Mouse (Mus musculus) thymus, postnatal 10 days (tissue): ENCODE data around the gene Mboat7.
"Not testable (repeated sequence)": the region's sequence is repeated elsewhere in the genome, so short reads cannot be mapped to it uniquely, and the experiment has no call there.

Source experiments
- DNase-seq, 2 experiments: peaks; one replicate each; pipeline ENCODE4 v3.0.0; 2021; ENCODE audit warnings: low spot score in 2 of 2

Mboat7 gene

DNA sequence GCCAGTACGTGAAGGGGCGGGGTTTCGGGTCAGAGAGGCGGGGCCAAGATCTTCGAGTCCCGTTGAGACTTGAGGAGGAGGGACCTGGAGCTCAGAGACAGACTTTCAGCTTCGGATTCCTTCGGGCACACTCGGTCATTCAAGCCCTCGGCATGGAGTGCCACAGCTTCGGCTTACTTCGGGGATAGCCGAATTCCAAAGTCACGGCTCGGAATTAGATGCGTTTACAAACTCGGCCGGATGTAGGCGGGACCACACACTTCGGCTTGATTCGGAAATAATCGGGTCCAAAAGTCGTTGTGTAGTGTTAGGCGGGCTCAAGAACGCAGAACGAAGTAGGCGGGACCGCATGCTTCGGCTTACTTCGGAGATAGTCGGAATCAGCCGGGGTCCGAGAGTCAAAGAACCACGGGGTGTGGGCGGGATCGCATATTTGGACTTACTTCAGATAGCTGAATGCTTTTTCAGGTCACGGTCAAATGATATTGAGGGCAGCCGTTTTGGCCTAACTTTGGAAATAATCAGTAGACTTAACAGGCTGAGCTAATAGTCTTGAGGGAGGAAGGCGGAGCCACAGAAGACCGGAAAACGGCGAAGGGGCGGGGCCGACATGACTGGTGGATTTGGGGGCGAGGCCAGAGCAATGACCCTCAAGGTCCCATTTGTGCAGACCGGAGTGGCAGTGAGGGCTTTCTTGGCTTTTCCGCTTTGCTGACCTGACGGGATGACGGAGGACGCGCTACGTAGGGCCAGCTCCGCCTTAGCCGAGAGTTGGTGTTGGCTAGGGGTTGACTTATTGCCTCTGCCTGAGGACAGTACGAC lies at the start of gene Mboat7:
TSS of gene Mboat7 (minus strand) at position 537 of the 822 bp plus-strand sequence.
- DNase-seq: peak; percentile 96 to 99

DNA sequence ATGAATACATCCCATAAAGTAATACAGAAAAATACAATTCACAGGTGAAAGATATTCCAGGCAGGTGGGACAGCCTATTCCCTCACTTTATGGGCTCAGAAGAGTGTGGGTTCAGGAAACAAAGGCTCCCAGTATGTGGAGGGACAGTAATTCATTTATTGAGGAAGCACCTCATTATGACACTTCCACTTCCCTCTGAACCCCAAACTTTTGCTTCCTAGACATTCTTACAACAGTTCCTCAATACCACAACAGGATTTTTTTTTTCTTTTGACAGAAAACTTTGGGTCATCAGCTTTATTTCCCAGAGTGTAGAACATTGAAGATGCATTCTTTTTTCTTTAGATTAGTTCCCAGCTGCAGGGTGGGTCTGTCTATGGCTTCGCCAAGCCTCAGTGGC lies 39.4 kb upstream of the Mboat7 start:
- not testable (repeated sequence) for DNase-seq

DNA sequence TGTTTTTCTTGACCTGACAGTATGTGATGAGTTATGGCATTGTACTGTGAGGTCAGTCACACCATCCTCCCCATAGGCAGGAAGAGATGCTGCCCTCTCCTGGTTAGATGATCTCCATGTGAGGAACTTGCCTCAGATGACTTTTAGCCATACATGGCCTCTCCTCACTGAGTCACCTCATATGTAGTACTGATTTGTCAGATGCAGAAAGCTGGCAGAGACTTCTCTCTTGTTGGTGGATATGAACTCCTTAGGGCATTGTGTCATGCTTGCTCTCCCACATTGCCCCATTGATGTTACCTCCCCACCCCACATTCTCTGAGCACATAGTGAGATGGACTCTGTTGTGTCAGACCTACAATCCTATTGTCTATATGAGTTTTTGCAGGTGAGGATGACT lies 32.1 kb upstream of the Mboat7 start:
- not testable (repeated sequence) for DNase-seq

DNA sequence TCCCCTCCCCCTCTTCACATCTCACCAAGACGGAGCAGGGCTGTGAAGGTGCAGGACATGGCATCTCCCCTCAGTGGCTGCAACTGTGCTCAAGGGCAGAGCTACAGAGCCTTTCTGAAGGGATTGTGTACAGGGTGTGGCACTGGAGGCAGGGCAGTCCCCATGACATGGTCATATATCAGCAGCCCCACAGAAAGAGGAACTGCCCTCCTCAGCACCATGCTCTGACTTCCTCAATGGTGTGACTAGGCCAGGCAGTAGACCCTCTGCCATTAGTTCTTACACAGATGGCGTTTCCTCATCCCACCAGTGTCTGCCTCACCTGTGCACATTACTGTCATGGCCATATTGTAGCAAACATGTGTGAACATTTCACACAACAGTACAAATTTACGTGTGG lies 26.9 kb upstream of the Mboat7 start, which contains the start of gene Pirb:
TSS of gene Pirb (minus strand) at position 124 of the 400 bp plus-strand sequence.
- DNase-seq: not testable (repeated sequence)

DNA sequence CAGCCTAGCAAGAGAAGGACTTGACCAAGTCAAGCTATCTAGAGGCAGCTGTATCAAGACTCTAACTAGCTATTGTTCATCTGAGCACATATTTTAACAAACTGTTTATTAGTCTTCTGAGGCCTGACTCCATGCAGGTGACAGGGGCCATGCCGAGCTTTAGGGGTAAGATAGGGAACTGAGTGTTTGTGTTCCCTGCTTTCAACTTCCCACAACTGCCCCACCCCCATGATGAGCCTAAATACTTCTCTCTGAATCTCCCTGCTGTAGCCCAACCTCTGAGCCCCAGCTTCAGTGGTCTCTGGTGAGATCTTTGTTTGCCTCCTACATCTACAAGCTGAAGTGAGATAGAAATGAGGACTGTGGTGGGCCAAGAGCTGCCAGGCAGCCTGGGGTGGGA lies 21.9 kb upstream of the Mboat7 start:
- no peak for DNase-seq

DNA sequence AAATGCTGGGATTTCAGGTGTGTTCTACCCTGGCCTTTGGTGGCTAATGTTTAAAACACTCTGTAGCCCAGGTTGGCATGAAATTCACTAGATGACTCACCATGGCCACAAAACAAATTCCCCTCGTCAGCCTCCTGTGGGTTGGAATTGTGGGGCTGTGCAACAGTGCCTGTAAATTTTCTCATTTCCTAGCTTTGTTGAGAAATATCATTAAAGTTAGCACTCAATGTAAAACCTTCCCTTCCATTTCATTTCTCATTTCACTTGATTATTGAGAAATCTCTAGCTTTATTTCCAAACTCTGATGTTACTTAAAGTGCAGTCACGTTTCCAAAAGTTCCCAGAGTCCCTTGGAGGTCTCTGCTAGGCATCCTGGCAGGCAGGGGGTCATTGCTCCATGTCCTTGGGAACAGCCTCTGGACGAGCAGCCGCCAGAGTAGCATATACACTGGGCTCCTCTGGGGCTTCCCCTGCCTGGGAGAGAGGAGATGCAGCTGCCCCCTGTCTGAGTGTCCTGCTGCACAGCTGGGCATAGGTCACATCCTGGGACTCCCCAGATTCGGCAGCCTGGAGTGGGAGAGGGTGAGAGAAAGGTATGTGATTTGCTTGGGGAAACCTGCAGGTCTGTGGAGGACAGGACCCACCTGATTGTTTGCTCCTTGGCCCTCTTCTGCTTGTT lies 19.1 kb upstream of the Mboat7 start:
- no peak for DNase-seq

DNA sequence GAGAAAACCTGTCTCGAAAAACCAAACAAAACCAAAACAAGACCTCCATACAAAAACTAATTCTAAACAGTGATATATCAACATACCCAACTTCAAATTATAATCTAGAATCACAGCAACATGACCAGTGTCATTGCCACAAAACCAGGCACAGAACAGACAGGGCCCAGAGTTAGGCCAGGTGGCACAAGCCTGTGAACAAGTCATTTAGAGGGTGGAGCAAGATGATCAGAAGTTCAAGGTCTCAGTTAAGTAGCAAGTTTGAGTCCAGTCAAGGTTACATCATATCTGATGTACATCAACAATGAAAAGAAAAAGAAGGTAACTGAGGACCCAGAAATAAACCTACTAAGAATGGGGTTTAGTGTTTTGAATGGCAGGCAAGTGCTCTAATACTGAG lies 15.7 kb upstream of the Mboat7 start:
- no peak for DNase-seq

DNA sequence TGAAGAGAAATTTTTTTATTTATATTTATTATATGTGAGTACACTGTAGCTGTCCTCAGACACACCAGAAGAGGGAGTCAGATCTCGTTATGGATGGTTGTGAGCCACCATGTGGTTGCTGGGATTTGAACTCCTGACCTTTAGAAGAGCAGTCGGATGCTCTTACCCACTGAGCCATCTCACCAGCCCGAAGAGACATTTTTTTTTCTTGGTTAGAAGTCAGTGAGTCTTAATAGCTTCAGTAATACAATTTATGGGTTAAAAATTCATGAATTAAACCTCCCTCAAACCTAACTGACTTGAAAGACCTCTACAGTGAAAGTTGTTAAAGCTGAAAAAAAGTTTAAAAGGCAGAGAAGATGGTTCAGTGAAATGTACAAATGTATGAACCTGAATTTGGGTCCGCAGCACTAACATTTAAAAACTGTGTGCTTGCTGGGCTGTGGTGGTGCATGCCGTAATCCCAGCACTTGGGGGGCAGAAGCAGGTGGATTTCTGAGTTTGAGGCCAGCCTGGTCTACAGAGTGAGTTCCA lies 15.2 kb upstream of the Mboat7 start:
- not testable (repeated sequence) for DNase-seq

DNA sequence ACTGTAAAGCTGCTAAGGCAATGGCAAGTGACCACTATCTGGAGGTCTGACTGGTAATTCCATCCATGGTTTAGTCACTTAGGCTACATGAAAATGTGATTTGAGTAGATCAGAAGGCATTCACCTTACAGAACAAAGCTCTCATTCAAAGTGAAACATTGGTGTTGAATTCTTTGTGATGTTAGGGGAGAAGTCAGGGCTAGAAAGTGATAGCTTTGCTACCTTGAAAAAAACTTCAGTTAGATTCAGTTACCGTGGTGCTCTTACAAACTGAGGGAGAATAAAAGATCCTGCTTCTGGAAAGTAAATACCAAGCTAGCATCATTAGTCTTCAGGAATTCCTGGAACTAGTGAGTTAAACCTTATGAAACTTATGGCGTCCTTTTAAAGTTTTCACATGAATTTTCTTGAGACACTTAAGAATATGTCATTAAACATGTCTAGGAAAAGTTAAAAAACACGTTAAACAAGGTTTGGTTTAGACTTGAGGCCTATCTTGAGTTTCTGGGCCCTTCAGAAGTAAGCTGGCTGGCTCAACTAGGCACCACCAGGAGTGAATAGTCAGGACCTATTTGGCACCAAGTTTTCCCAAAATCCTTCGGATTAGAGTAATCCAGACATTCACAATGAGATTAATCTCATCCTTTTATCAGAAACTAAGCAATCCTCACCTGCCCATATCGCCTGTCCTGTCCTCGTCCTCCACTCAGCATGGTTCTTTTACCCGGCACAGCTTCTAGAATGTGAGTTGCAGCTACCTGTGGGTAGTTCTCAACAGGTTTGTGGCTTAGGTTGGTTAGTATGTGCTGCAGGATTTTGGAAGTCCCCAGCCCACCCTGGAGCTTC lies 14.5 kb upstream of the Mboat7 start:
- no peak for DNase-seq

DNA sequence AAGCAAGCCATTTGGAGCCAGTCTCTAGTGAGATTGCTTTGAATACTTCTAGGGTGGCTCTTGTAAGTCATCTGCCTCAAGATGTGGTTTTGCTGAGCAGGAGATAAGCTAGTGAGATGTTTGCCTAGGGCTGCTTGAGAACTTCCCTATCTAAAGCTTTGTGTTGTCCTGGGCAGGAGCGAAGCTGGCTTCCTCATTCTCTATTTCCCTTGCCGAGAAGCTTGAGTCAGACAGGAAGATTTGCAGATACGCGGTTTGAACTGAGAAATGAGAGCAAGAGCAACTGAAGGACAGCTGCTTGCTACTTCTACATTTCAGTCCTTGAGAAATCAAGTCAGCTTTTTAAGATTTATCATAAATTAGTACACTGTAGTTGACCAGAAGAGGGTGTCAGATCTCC lies 13.7 kb upstream of the Mboat7 start:
- DNase-seq: no peak

DNA sequence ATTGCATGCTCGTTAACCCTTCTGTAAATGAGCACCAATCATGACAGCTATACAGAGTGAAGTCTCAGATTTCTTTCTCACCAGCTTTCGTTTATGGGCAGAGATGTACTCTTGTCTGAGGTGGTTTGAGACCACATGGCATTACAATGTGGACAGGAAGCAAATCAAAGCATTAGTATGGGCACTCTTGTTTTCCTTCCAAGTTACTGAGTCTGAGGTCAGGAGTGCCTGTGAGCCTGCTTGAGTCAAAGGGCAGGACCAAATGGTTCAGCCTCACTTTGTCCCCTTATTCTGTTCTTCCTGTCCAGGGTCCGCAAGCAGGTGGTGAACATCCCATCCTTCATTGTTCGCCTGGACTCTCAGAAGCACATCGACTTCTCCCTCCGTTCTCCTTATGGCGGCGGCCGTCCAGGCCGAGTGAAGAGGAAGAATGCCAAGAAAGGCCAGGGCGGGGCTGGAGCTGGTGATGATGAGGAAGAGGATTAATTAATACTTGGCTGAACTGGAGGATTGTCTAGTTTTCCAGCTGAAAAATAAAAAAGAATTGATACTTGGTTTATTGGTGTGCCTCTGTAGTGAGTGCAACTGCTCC lies 13.1 kb upstream of the Mboat7 start:
- no peak for DNase-seq

DNA sequence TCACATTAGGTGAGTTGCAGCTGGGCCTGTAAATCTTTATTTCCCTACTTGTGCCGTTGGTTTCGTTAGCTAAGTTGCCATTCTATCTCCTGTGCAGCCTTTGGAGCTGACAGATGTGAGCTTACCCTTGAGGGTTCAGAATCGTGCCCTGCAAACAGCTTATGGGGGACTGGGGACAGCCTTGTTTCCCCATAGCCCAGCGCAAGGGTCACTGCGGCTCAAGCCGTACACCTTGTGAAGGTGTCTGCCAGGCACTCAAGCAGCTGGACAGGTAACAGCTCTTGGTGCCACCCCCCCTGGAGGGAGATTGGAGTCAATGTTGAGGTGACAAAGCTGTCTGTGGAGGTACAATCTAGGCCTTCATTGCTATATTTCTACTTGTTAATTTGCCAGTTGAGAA lies 12.6 kb upstream of the Mboat7 start:
- no peak for DNase-seq

DNA sequence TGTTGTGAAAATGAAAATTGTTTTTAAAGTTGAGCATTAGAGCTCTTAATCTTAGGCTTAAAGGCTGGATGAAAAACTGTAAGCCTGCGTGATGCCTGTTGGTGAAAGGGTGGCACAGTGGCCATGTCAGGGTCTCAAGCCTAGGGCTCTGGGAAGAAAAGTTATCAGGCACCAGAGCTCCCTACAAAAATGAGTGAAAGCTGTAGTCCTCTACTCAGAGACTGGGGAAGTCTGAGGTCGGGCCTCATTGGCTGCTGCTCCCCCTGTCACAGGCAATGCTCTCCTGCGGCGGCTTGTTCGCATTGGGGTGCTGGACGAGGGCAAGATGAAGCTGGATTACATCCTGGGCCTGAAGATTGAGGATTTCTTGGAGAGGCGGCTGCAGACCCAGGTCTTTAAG lies 12.1 kb upstream of the Mboat7 start:
- DNase-seq: not testable (repeated sequence)

DNA sequence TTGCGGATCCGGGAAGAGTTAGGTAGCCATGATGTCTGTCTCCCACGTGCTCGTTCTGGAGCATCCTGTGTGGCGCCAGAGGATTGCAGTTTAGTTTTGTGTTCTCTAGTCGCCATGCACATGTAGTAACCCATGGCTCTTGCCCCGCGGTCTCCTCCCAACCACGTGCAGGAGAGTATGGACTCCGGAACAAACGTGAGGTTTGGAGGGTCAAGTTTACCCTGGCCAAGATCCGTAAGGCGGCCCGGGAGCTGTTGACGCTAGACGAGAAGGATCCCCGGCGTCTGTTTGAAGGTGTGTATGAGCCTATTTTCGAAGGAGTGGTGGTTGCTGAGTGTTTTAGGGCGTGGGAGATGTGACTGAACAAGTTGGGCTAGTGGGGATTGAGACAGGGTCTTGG lies 11.2 kb upstream of the Mboat7 start:
- DNase-seq: no peak

DNA sequence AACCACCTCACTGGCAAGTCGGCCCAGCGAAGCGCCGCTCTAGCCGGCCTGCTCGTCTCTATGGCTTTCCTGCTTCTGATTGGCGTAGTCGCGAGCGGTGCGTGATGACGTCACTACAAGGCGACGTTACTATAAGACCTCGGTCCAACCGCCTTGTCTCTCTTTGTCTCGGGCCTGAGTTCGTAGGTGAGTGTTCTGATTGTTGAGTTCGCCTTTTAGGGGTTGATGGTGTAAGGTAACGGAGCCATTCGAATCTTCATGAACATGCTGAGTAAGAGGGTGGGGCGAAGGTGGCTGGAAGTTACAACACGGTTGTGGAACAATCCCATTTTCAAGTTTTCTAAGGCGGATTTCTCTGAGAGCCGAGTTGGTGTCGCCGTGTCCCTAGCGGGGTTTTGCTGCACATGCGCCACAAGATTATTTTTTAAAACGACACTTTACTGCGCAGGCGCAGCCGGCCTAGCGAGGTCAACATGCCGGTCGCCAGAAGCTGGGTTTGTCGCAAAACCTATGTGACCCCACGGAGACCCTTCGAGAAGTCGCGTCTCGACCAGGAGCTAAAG lies 10.6 kb upstream of the Mboat7 start, which contains the start of gene Rps9:
TSS of gene Rps9 (plus strand) at position 115 of the 563 bp plus-strand sequence.
- DNase-seq: peak; percentile 94 to 96

DNA sequence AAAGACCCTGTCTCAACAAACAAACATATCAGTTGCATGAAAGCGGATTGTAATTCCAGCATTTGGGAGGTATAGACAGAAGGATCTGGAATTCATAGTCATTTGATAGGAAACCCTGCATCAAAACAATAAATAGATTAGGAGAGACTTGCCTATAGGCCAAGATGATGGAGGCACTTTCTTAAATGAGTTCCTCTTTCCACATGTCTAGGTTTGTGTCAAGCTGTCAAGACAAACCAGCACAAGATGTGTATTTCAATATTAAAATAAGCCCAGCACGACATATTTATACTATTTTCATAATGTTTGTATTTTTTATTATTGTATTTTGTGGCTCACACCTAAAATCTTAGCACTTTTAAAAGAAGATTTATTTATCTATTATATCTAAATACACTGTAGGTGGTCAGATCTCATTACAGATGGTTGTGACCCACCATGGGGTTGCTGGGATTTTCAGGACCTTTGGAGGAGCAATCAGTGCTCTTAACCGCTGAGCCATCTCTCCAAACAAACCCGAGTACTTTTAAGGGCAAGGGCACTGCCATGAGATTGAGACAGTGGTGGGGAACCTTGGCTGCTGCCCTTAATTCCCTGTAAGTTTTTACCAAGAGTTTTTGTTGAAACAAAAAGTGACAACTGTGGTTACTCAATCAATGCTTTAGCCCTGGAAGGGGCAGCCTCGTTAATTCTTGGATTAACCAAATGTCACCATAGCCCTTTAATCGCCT lies 10.0 kb upstream of the Mboat7 start:
- no peak for DNase-seq

DNA sequence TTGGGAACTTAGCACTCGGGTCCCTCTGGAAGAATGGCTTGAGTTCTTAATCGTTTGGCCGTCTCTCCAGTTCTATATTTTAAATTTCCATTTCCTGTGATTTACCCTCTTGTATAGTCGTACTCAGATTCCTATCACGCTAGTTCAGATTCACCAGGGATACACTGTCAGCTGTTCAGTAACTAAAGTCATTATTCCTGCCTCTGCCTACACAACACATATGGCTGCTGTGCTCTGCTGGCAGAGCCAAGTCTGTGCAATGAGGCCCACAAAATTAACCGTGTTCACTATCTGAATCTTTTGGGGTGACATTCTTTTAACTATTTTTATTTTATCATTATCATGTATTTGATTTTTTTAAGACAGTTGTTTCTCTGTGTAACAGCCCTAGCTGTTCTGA lies 5.1 kb upstream of the Mboat7 start:
- no peak for DNase-seq

DNA sequence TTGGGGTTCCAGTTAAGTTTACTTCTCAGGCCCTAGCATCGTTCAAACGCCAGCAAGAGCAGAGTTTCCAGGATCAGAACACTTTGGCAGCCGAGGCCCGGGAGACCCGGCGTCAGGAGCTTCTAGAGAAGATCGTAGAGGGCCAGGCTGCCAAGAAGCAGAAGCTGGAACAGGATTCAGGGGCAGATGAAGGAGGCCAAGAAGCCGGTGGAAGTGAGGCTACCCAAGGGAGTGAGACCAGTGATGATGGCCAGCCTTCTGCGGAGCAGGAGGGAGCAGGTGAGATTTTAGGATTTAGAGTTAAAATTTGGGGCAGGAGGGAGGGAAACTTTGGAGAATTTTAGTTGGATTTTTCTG lies 1.6 kb upstream of the Mboat7 start:
- not testable (repeated sequence) for DNase-seq

DNA sequence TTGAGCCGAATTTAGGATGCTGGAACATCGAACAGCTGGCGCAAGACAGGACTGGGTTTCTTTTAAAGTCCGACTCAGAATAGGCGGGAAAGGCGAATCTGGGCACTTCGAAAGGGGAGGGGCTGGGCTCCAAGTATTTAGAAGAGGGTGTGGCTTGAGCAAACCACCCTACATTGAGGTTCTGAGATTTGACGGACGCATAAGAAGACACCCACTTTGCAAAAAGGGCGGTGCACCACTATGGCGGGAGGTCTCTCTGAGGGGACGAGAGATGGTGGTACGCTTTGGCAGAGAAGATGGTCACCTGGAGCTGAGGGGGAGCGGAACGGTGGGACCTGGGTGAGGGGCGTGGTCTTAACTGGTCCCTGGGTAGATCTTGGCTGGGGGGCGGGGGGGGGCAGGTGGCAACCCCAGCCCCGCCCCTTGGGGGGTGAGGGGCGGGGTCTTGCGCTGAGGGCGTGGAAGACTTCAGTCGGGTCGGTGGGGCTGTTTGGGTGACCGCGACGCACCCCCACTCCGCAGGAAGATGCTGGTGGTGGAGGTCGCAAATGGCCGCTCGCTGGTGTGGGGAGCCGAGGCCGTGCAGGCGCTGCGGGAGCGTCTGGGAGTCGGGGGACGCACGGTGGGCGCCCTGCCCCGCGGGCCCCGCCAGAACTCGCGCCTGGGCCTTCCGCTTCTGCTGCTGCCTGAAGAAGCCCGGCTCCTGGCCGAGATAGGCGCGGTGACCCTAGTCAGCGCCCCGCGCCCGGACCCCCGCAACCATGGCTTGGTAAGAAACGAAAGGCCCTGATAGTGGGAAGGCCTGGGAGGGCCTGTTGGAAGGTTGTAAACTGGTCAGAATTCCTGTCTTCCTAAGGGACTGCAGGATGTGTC lies 989 bp upstream of the Mboat7 start:
- DNase-seq: peak; percentile 42 to 58

DNA sequence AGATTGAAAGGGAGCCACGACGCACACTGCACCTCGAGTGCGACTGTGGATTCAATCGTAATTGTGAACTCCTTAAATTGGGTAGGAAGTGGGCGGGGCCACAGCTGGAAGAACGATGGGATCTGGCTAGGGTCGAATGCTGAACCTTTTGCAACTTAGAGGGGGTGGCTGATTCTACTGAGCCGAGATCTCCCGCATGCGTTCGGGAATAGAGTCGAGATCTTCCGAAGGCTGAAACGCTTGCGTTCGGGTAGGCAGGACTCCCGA lies 419 bp upstream of the Mboat7 start:
- no peak for DNase-seq
